Comparison of ENCODE assay signal across 8 mouse cellular contexts in the genomic region with DNA sequence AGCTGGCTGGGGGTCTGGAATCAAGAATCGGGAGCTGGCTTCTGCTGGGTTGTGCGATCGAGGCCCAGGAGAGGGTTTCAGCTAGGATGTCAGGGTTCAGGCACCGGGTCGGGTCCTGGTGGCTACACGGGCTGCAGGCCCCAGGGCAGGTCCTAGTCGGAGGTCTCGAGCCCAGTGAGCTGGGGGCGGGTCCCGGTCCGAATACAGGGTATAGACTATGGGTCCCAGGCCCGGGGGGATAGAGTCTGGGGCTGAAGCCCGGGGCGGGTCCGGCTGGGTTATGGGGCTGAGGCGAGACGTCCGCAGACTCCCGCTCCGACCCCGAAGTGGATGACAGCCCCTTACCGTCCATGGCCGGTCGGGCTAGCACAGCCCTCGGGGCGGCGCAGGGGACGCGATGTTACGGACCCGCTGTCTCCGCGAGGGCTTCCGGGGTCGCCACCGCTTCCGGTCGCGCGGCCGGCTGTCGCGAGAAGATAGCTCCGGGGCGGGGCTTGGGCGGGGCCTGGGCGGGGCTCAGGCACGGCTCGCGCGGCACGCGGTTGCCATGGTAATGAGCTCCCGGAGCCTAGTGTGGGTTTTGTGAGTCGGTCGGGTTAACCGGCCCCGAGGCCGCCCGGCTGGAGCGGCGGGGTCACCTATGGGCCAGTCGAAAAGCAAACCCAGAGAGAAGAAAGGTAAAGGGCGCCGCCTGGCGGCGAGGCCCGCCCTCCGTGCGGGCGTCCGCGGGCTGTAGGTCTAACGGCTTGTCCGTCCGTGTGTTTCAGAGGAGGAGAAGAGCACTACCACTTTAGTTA. TPM values are rescaled to one million over a fixed set of nuclear protein-coding genes. Genes with fewer than 3 reads are reported as not detected.
A peak's percentile ranks its signal among the peaks of the same experiment; 100 is the strongest.
DNase-seq lines count a peak whose midpoint lies in the region; ATAC-seq lines count a peak whose summit lies in the region.

Chmp1a (minus strand) TSS at position 443 of the 797 bp plus-strand sequence.
Spata33 (plus strand) TSS at position 512 of the 797 bp plus-strand sequence.

- peaks cover 32% of the 10 kb centered on the region for H3K4me1 ChIP-seq in hindbrain, embryonic 10.5 days (replicated peaks)

- DNase-seq in NIH3T3 (ENCODE audit: low read depth) = peak; percentile 98
- DNase-seq in cerebellum, adult 9-10 months = peak; percentile 89
- DNase-seq in hindbrain, embryonic 10.5 days (ENCODE audit: low spot score) = peak; percentile 98
- peak; percentile 87 to 88 for DNase-seq in layer of hippocampus, postnatal 14 days (ENCODE audit: low spot score in 2 of 2)
- peak; percentile 90 for DNase-seq in lung, postnatal 14 days
- peak; percentile 93 for DNase-seq in ovary, postnatal 36 days (ENCODE audit: low spot score)
- DNase-seq in thymus, postnatal 25 days = peak; percentile 86

- peak within 1 kb of the TSS; percentile 90 for H3K27ac ChIP-seq in hindbrain, embryonic 10.5 days

- H3K9me3 ChIP-seq in hindbrain, embryonic 10.5 days = no peaks in the 10 kb centered on the region

- H3K27me3 ChIP-seq in hindbrain, embryonic 10.5 days (ENCODE audit: insufficient read depth, poor library complexity, severe bottlenecking) = no peaks in the 10 kb centered on the region

- ATAC-seq in frontal cortex, adult (ENCODE audit: low TSS enrichment) = peak; percentile 95

- 1% methylated on average over 76 of the region's 76 CpGs for WGBS in hindbrain, embryonic 10.5 days

- peak within 1 kb of the TSS; percentile 90 for H3K4me3 ChIP-seq in hindbrain, embryonic 10.5 days

- peaks cover 37% of the 10 kb centered on the region for H3K36me3 ChIP-seq in hindbrain, embryonic 10.5 days

RNA-seq across cellular contexts. Expression of gene Chmp1a, which starts in this region (rescaled TPM):
- polyA plus RNA-seq in hindbrain, embryonic 10.5 days (2016; fragmentation: Nextera tagmentation; extraction: Ambion mirVana) = 142 and 158 TPM in 2 replicates
- total RNA-seq in layer of hippocampus, postnatal 14 days (2021) = 100 to 1,000 TPM; 114 to 131 TPM

RNA-seq across cellular contexts. Expression of gene Spata33, which starts in this region (rescaled TPM):
- polyA plus RNA-seq in hindbrain, embryonic 10.5 days (2016; fragmentation: Nextera tagmentation; extraction: Ambion mirVana) = 5.3 and 5.7 TPM in 2 replicates
- 10 to 100 TPM in 1 of 2 experiments, 1 to 10 TPM in 1; 9.5 to 10.6 TPM for total RNA-seq in layer of hippocampus, postnatal 14 days (2021)

Comparison
In these comparisons a context has a peak if more than half of its experiments do, and no peak if none do; other contexts are left out.
1. Peak in every context shown above with its lines: DNase-seq, ATAC-seq, H3K4me3 ChIP-seq and H3K27ac ChIP-seq.